Mouse (Mus musculus) forebrain, embryonic 12.5 days (tissue): ENCODE data around the gene Mfsd4b1. TPM values are rescaled to one million over a fixed set of nuclear protein-coding genes. Genes with fewer than 3 reads are reported as not detected.

Experiments
- ATAC-seq: fragments of 200-750 bp; cut with Nextera tagmentation; 2 replicates; pipeline ENCODE4 v1.8.0; 2017; ENCODE audit warnings: moderate TSS enrichment; ENCODE audit not compliant: low FRiP score
- H3K27ac ChIP-seq: fragments of 300-500 bp; sonication (generic); 2 replicates; pipeline ENCODE4 v1.5.1; 2016; ENCODE audit warnings: mild to moderate bottlenecking
- H3K27me3 ChIP-seq: fragments of 300-500 bp; sonication (generic); 2 replicates; pipeline ENCODE4 v1.6.1; 2016; ENCODE audit warnings: mild to moderate bottlenecking
- H3K36me3 ChIP-seq: fragments of 300-500 bp; sonication (generic); replicated peaks from 2 replicates; pipeline ENCODE4 v1.6.1; 2016; ENCODE audit warnings: mild to moderate bottlenecking
- H3K4me1 ChIP-seq: fragments of 300-500 bp; sonication (generic); 2 replicates; pipeline ENCODE4 v1.6.1; 2016
- H3K4me2 ChIP-seq: fragments of 300-500 bp; sonication (generic); 2 replicates; pipeline ENCODE4 v1.6.1; 2016; ENCODE audit warnings: mild to moderate bottlenecking, moderate library complexity
- H3K4me3 ChIP-seq: fragments of 300-500 bp; sonication (generic); replicated peaks from 2 replicates; pipeline ENCODE4 v1.5.1; 2016; ENCODE audit warnings: mild to moderate bottlenecking
- H3K9ac ChIP-seq: fragments of 300-500 bp; sonication (generic); 2 replicates; pipeline ENCODE4 v1.6.1; 2016; ENCODE audit warnings: mild to moderate bottlenecking
- H3K9me3 ChIP-seq: fragments of 300-500 bp; sonication (generic); 2 replicates; pipeline ENCODE4 v1.6.1; 2016
- WGBS: fragments of 180-500 bp; shearing (Covaris S2); methylation state at CpG from one replicate; pipeline ENCODE4 v1.1.7; 2016; 5-methylcytosine and 5-hydroxymethylcytosine counted together
- polyA plus RNA-seq: library from polyadenylated mRNA; unstranded; fragments of >200 nt; fragmentation: Nextera tagmentation; extraction: Ambion mirVana; gene quantifications from 2 replicates; pipeline ENCODE4 v1.2.1, GENCODE M21; 2016

Mfsd4b1 gene
- polyA plus RNA-seq, 1 experiment from 2014 or later: not detected

- no peak overlapping the region for H3K4me2 ChIP-seq
- 0 out of 2 replicates have a peak, but pooled peaks cover 4% of the 10 kb centered on the region for H3K4me1 ChIP-seq
- H3K9ac ChIP-seq: no peak overlapping the region
- 68% methylated on average over 6 of the region's 6 CpGs for WGBS
- no peak overlapping the region for H3K27ac ChIP-seq
- H3K36me3 ChIP-seq: no peaks in the 10 kb centered on the region
- no peaks in the 10 kb centered on the region for H3K9me3 ChIP-seq
- no peak overlapping the region for H3K4me3 ChIP-seq
- no peak for ATAC-seq
- no peaks in the 10 kb centered on the region for H3K27me3 ChIP-seq
Observed at GRCm38 (mm10) chr10:40058062-40058785, 33.2 kb upstream of the Mfsd4b1 start.

GRCm38 (mm10) chr10:40057615-40058014, 32.5 kb upstream of the Mfsd4b1 start:
- Histone ChIP-seq H3K4me3 (no peak overlapping the region), H3K9me3 (no peaks in the 10 kb centered on the region), H3K27ac (no peak overlapping the region), H3K36me3 (no peaks in the 10 kb centered on the region), H3K4me2 (no peak overlapping the region), H3K4me1 (0 out of 2 replicates have a peak, but pooled peaks cover 4% of the 10 kb centered on the region), H3K9ac (no peak overlapping the region), H3K27me3 (no peaks in the 10 kb centered on the region)
- WGBS: 62% methylated on average over 2 of the region's 2 CpGs
- no peak for ATAC-seq

GRCm38 (mm10) chr10:40054455-40054854, 29.4 kb upstream of the Mfsd4b1 start:
- H3K4me1 ChIP-seq: 0 out of 2 replicates have a peak, but pooled peaks cover 4% of the 10 kb centered on the region
- H3K9ac ChIP-seq: no peak overlapping the region
- no peak overlapping the region for H3K27ac ChIP-seq
- no peaks in the 10 kb centered on the region for H3K9me3 ChIP-seq
- no peak overlapping the region for H3K4me3 ChIP-seq
- no peak for ATAC-seq
- H3K27me3 ChIP-seq: no peaks in the 10 kb centered on the region
- H3K36me3 ChIP-seq: no peaks in the 10 kb centered on the region
- 91% methylated on average over 8 of the region's 8 CpGs for WGBS
- H3K4me2 ChIP-seq: no peak overlapping the region

- H3K27me3 ChIP-seq: no peaks in the 10 kb centered on the region
- no peak overlapping the region for H3K9ac ChIP-seq
- H3K4me1 ChIP-seq: 0 out of 2 replicates have a peak, but pooled peaks cover 2% of the 10 kb centered on the region
- WGBS: 91% methylated on average over 4 of the region's 4 CpGs
- no peak overlapping the region for H3K4me3 ChIP-seq
- H3K9me3 ChIP-seq: no peaks in the 10 kb centered on the region
- H3K36me3 ChIP-seq: no peaks in the 10 kb centered on the region
- ATAC-seq: no peak
- H3K4me2 ChIP-seq: no peak overlapping the region
- H3K27ac ChIP-seq: no peak overlapping the region
Observed at GRCm38 (mm10) chr10:40053896-40054295, 28.8 kb upstream of the Mfsd4b1 start.

GRCm38 (mm10) chr10:40053257-40053895, 28.3 kb upstream of the Mfsd4b1 start:
- Histone ChIP-seq H3K4me2 (no peak overlapping the region), H3K4me3 (no peak overlapping the region), H3K9me3 (no peaks in the 10 kb centered on the region), H3K27ac (no peak overlapping the region), H3K36me3 (no peaks in the 10 kb centered on the region), H3K4me1 (no peaks in the 10 kb centered on the region), H3K27me3 (no peaks in the 10 kb centered on the region), H3K9ac (no peak overlapping the region)
- WGBS: 60% methylated on average over 3 of the region's 3 CpGs
- ATAC-seq: no peak

- H3K9me3 ChIP-seq: no peaks in the 10 kb centered on the region
- H3K4me1 ChIP-seq: no peaks in the 10 kb centered on the region
- WGBS: 93% methylated on average over 3 of the region's 3 CpGs
- H3K27ac ChIP-seq: no peak overlapping the region
- no peak for ATAC-seq
- no peaks in the 10 kb centered on the region for H3K36me3 ChIP-seq
- H3K4me3 ChIP-seq: no peak overlapping the region
- H3K9ac ChIP-seq: no peak overlapping the region
- no peak overlapping the region for H3K4me2 ChIP-seq
- H3K27me3 ChIP-seq: no peaks in the 10 kb centered on the region
Observed at GRCm38 (mm10) chr10:40051997-40052396, 26.9 kb upstream of the Mfsd4b1 start.

- no peak for ATAC-seq
Observed at GRCm38 (mm10) chr10:40050763-40051162, 25.7 kb upstream of the Mfsd4b1 start.

GRCm38 (mm10) chr10:40041339-40041738, 16.3 kb upstream of the Mfsd4b1 start:
- Histone ChIP-seq H3K4me2 (no peak overlapping the region), H3K9me3 (no peaks in the 10 kb centered on the region), H3K9ac (no peak overlapping the region), H3K4me3 (no peak overlapping the region), H3K27ac (no peak overlapping the region), H3K36me3 (no peaks in the 10 kb centered on the region), H3K27me3 (no peaks in the 10 kb centered on the region), H3K4me1 (no peaks in the 10 kb centered on the region)
- 20% methylated on average over 4 of the region's 4 CpGs for WGBS
- ATAC-seq: no peak

More at GRCm38 (mm10) chr10:40050763-40051162, 25.7 kb upstream of the Mfsd4b1 start:
- no peak overlapping the region for H3K9ac ChIP-seq
- WGBS: 96% methylated on average over 2 of the region's 2 CpGs
- H3K4me3 ChIP-seq: no peak overlapping the region
- no peaks in the 10 kb centered on the region for H3K4me1 ChIP-seq
- H3K9me3 ChIP-seq: no peaks in the 10 kb centered on the region
- no peaks in the 10 kb centered on the region for H3K36me3 ChIP-seq
- no peaks in the 10 kb centered on the region for H3K27me3 ChIP-seq
- no peak overlapping the region for H3K27ac ChIP-seq
- no peak overlapping the region for H3K4me2 ChIP-seq

- ATAC-seq: no peak
- no peak overlapping the region for H3K4me2 ChIP-seq
- 76% methylated on average over 24 of the region's 24 CpGs for WGBS
Observed at GRCm38 (mm10) chr10:40036686-40037560, 11.9 kb upstream of the Mfsd4b1 start.

GRCm38 (mm10) chr10:40034956-40035355, 9.9 kb upstream of the Mfsd4b1 start:
- Histone ChIP-seq H3K4me3 (no peak overlapping the region), H3K9ac (no peak overlapping the region), H3K4me2 (no peak overlapping the region), H3K27ac (no peak overlapping the region), H3K4me1 (no peaks in the 10 kb centered on the region), H3K36me3 (no peaks in the 10 kb centered on the region), H3K9me3 (no peaks in the 10 kb centered on the region), H3K27me3 (no peaks in the 10 kb centered on the region)
- WGBS: 97% methylated on average over 6 of the region's 6 CpGs
- ATAC-seq: no peak

More at GRCm38 (mm10) chr10:40036686-40037560, 11.9 kb upstream of the Mfsd4b1 start:
- Histone ChIP-seq H3K9ac (no peak overlapping the region), H3K27me3 (no peaks in the 10 kb centered on the region), H3K9me3 (no peaks in the 10 kb centered on the region), H3K36me3 (no peaks in the 10 kb centered on the region), H3K27ac (no peak overlapping the region), H3K4me3 (no peak overlapping the region), H3K4me1 (no peaks in the 10 kb centered on the region)

- no peak overlapping the region for H3K4me2 ChIP-seq
- H3K27ac ChIP-seq: no peak overlapping the region
- H3K4me1 ChIP-seq: no peaks in the 10 kb centered on the region
- WGBS: 84% methylated on average over 2 of the region's 2 CpGs
- H3K4me3 ChIP-seq: no peak overlapping the region
- no peaks in the 10 kb centered on the region for H3K9me3 ChIP-seq
- H3K9ac ChIP-seq: no peak overlapping the region
- no peaks in the 10 kb centered on the region for H3K36me3 ChIP-seq
- ATAC-seq: no peak
- no peaks in the 10 kb centered on the region for H3K27me3 ChIP-seq
Observed at GRCm38 (mm10) chr10:40032897-40033296, 7.8 kb upstream of the Mfsd4b1 start.

GRCm38 (mm10) chr10:40030716-40031115, 5.6 kb upstream of the Mfsd4b1 start:
- no peaks in the 10 kb centered on the region for H3K9me3 ChIP-seq
- 0 out of 2 replicates have a peak, but pooled peaks cover 3% of the 10 kb centered on the region for H3K27me3 ChIP-seq
- H3K36me3 ChIP-seq: no peaks in the 10 kb centered on the region
- H3K4me2 ChIP-seq: no peak overlapping the region
- no peak overlapping the region for H3K4me3 ChIP-seq
- ATAC-seq: no peak
- no peaks in the 10 kb centered on the region for H3K4me1 ChIP-seq
- H3K27ac ChIP-seq: no peak overlapping the region
- 93% methylated on average over 6 of the region's 6 CpGs for WGBS
- no peak overlapping the region for H3K9ac ChIP-seq
